Mouse (Mus musculus): ENCODE measurements around the gene Meis1. TPM values are rescaled to one million over a fixed set of nuclear protein-coding genes. Genes with fewer than 3 reads are reported as not detected.

Gene Meis1
- total RNA-seq, 2 experiments from 2014 or later, result 26.5 to 31.4 TPM

DNA sequence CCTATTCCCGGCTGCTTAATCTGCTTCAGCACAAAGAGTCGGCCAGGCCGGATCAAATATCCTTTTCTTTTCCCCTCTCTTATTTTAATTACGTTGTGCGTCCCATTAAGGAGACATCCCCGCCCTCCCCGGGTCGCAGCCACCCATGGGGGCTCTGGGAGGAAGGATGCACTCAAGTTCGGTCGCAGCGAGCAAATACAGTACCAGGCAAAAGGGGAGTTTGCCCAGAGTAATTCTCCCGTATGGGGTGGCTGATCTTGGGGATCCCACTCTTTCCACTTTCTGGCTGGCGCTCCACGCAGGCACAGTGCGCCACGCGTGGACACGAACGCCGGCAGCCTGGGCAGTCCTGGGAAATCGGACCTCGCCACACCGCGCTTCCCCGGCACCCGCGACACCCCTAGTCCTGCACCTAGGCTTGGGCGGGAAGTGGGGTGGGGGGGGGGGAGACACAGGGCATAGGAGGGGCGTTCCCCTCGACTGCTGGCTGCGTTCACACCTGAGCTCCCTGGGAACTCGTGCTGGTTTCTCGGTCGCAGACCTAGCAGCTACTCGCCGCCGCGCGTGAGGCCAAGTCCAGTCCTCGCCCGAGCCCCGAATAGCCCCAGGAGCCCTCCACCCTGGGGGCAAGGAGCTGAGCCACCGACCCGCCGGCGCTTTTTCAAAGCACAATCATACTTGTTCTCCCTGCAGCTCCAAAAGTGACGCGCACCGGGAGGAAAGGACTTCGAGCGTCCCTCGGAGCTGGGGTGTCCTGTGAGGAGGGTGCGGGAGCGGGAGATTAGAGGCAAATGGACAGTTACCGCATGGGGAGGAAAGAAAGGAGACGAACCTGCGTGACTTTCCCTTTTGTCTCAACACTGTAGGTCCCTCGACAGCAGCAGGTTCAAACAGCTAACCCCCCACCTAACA lies 147.4 kb downstream of the Meis1 start:
- intact Hi-C loops (cut with DNase I), result loop anchor here (5.0 to 10.0 kb wide), 3 partner anchors 333 to 859 kb away; no protein-coding TSS in a partner anchor
- DNase-seq (ENCODE audit: low spot score), result no peak

DNA sequence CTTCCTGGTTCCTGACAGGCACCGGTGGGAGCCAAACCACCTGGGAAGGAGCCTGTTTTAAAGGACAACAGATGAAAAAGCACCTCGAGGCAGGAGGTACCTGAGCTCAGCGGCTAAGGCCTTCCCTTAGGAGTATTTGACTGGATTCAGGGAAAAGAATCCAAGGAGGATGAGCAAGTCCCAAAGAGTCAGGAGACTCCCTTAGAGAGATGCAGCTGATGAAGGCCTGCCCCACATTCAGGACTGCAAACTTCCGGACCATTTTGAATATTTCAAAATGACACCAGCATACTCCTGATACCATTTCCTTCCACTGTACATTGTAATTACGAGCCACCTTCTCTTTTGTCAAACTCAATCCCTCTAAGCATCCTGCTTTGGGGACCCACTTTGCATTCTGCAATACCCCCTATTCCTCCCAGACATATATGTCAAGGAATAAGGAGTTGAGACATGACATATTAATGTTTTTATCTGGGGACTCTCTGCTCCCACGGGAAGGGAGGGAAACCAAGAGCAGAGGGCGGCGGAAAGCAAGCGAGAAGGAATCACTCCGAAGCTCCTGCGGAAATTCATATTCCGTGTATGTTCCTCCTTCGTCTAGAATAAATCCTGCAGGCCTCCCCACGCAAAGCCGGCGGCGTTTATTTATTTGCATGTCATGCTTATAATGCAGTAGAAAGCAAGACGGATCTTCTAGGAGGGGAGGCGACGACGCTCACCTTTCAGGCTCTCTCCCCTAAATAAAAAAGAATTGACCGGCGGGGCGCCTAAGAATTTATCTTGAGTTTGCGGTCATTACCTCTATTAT lies 148.5 kb downstream of the Meis1 start:
- intact Hi-C loops (cut with DNase I), result loop anchor here (5.0 to 10.0 kb wide), 3 partner anchors 334 to 858 kb away; no protein-coding TSS in a partner anchor
- DNase-seq (ENCODE audit: low spot score), result no peak

GRCm38 (mm10) chr11:18869429-18869969 lies 149.3 kb downstream of the Meis1 start:
- no peak for DNase-seq (ENCODE audit: low spot score)

GRCm38 (mm10) chr11:18867665-18868064 lies 151.1 kb downstream of the Meis1 start:
- DNase-seq (ENCODE audit: low spot score), result no peak
- intact Hi-C loops (cut with DNase I), result no loop called here

More at GRCm38 (mm10) chr11:18869429-18869969, 149.3 kb downstream of the Meis1 start:
- intact Hi-C loops (cut with DNase I), result no loop called here

GRCm38 (mm10) chr11:18866198-18866836 lies 152.5 kb downstream of the Meis1 start:
- DNase-seq (ENCODE audit: low spot score), result no peak
- intact Hi-C loops (cut with DNase I), result no loop called here

DNA sequence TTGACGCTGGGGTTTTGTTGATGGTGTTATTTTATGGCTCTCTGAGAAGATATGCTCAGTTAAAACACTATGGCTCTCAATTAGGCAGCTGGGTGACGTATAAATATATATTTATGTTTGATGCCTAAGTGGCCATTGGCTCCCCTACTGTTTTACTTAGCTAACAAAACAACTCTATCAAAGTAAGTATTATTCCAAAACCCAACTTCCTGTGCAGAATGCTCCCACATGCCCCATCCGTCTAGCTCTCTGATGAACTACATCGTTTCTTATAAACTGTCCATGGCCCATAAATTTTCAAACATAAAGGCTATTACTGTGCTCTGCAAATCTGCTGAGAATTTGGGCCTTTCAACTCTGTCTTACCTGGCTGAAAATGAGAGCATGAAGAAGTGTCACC lies 168.0 kb downstream of the Meis1 start:
- intact Hi-C loops (cut with DNase I), result no loop called here

GRCm38 (mm10) chr11:18847650-18848049 lies 171.1 kb downstream of the Meis1 start:
- no peak for DNase-seq (ENCODE audit: low spot score)
- intact Hi-C loops (cut with DNase I), result no loop called here

More for the DNA sequence above, 168.0 kb downstream of the Meis1 start:
- no peak for DNase-seq (ENCODE audit: low spot score)

DNA sequence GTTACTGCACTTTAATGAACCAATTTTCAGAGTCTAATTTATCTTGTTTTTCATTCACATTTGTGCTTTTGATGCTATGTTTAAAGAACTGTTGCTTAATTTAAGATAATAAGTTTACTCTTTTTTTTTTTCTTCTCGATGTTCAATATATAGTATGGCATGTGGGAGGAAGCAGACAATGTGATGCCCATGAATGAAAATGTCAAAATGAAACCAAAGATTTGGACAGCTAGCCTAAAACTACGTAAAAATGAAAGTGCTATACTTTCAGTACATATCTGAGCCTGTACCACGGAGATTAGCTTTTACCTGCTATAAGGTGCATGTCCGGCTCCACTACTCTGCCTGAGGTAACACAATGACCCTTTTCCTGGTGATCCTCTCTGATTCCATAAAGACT lies 172.3 kb downstream of the Meis1 start:
- DNase-seq (ENCODE audit: low spot score), result no peak
- intact Hi-C loops (cut with DNase I), result no loop called here

DNA sequence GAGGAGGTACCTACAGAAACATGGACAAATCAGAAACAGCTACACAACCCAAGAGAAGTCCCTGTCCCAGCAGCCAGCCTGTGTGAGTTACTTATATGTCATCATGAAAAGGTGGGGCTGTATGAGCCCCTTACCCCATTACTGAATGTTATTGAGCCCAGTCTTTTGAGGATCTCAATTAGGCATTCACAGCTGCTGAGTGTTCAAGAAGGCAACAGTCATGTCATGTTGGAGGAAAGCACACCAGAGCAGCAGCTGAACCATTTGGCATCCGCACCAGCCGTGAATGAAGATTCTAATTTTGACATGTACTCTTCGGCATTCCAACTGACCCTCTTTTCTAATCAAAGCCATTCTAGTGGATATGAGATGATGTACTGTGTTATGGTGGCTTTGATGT lies 172.9 kb downstream of the Meis1 start:
- intact Hi-C loops (cut with DNase I), result no loop called here
- no peak for DNase-seq (ENCODE audit: low spot score)

DNA sequence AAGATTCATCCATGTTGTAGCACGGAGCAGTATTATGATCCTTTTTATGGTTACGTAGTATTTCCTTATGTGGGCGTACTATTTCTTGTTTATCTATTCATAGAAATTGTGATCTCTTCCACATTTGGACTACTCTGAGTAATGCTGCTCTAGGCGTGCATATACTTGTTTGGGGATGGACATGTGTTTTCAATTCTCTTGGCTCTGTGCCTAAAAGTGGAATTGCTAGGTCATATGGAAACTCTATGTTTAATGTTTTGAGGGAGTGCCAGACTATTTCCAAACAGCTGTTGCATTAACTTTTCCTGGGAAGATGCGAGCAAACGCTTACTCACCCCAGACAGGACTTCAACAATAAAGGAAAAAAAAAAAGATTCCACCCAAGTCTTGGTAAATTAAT lies 173.3 kb downstream of the Meis1 start:
- intact Hi-C loops (cut with DNase I), result no loop called here

DNA sequence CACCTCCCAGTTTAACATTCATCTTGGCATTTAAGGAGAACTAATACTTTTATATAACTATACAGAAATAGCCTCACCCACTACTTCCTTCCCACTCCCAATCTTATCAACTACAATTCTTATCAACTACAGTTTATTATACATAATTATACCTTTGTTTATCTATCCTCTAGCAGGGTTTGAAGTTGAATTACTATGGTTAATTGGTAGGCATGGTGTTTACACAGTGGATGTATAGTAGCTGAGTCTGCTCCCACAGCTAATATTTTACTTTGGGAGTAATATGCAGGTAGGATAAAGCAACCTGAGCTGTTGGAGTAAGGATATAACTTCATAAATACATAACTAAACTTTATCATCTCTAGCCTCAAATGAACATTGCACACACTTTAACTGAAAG lies 188.7 kb downstream of the Meis1 start:
- intact Hi-C loops (cut with DNase I), result no loop called here

More for the DNA sequence above, 173.3 kb downstream of the Meis1 start:
- DNase-seq (ENCODE audit: low spot score), result no peak

More for the DNA sequence above, 188.7 kb downstream of the Meis1 start:
- no peak for DNase-seq (ENCODE audit: low spot score)

Measured in heart, postnatal 25 days (tissue).